Mouse (Mus musculus) intestine, embryonic 14.5 days (tissue): ENCODE results near the gene Ssxb10. TPM values are rescaled to one million over a fixed set of nuclear protein-coding genes. Genes with fewer than 3 reads are reported as not detected.
"Not testable (repeated sequence)": the region's sequence is repeated elsewhere in the genome, so short reads cannot be mapped to it uniquely, and the experiment has no call there.

ENCODE experiments used
- ATAC-seq: fragments of 200-750 bp; cut with Nextera tagmentation; replicated peaks from 2 replicates; pipeline ENCODE4 v1.8.0; 2017; ENCODE audit warnings: low read depth, moderate number of reproducible peaks, moderate TSS enrichment, moderate library complexity; ENCODE audit not compliant: low FRiP score, low TSS enrichment
- DNase-seq: peaks from one replicate; pipeline ENCODE4 v3.0.0-alpha.2; 2018; ENCODE audit warnings: low spot score
- H3K27ac ChIP-seq: fragments of 300-500 bp; sonication (generic); 2 replicates; pipeline ENCODE4 v1.5.1; 2014; ENCODE audit warnings: low read depth, mild to moderate bottlenecking, control low read depth
- H3K27me3 ChIP-seq: fragments of 300-500 bp; sonication (generic); replicated peaks from 2 replicates; pipeline ENCODE4 v1.6.1; 2014; ENCODE audit warnings: low read length, control low read depth; ENCODE audit not compliant: control insufficient read depth, insufficient read depth
- H3K36me3 ChIP-seq: fragments of 300-500 bp; sonication (generic); 2 replicates; pipeline ENCODE4 v1.6.1; 2014; ENCODE audit warnings: low read length, control low read depth; ENCODE audit not compliant: control insufficient read depth, insufficient read depth
- H3K4me1 ChIP-seq: fragments of 300-500 bp; sonication (generic); replicated peaks from 2 replicates; pipeline ENCODE4 v1.6.1; 2014; ENCODE audit warnings: low read length, control low read depth, mixed read lengths; ENCODE audit not compliant: control insufficient read depth, insufficient read depth
- H3K4me2 ChIP-seq: fragments of 300-500 bp; sonication (generic); 2 replicates; pipeline ENCODE4 v1.6.1; 2014; ENCODE audit warnings: low read length
- H3K4me3 ChIP-seq: fragments of 300-500 bp; sonication (generic); 2 replicates; pipeline ENCODE4 v1.5.1; 2014; ENCODE audit warnings: low read depth, low read length, control low read depth, mixed read lengths
- H3K9ac ChIP-seq: fragments of 300-500 bp; sonication (generic); 2 replicates; pipeline ENCODE4 v1.6.1; 2014; ENCODE audit warnings: mild to moderate bottlenecking, low read length
- H3K9me3 ChIP-seq: fragments of 300-500 bp; sonication (generic); 2 replicates; pipeline ENCODE4 v1.6.1; 2016; ENCODE audit warnings: low read length, control low read depth; ENCODE audit not compliant: control insufficient read depth
- WGBS: fragments of 180-500 bp; shearing (Covaris S2); extraction: QIAGEN DNeasy Blood & Tissue Kit; methylation state at CpG from one replicate; pipeline ENCODE4 v1.1.7; 2014; 5-methylcytosine and 5-hydroxymethylcytosine counted together
- polyA plus RNA-seq: library from polyadenylated mRNA; unstranded; fragments of >200 nt; fragmentation: Nextera tagmentation; extraction: Ambion mirVana; gene quantifications from 2 replicates; pipeline ENCODE4 v1.2.1, GENCODE M21; 2014

The Ssxb10 gene
- not detected in 2 replicates for polyA plus RNA-seq

DNA sequence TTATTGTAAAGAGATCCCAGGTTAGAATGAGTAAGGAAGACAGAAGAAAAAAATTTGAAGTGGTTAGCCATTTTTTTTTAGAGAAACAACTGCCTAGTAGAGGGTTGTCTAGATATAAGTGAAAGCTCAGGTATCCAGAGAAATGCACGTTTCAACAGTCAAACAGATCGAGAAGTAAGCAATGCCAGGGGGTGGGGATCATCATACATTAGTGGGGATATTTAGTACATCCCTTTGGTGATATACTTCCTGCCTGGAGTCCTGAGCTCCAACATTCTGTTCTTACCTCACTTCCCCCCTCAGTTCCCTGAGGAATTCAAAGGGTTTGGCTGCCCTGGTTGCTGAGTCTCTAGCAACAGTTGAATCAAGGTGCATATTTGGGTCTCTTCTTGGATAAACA lies at the start of gene Ssxb10:
TSS of gene Ssxb10 (plus strand) at position 301 of the 400 bp plus-strand sequence.
- H3K4me3 ChIP-seq: no peak within 1 kb of the TSS
- ATAC-seq: no peak
- H3K27ac ChIP-seq: no peak within 1 kb of the TSS
- no peak within 1 kb of the TSS for H3K9ac ChIP-seq
- no peaks in the 10 kb centered on the region for H3K36me3 ChIP-seq
- H3K27me3 ChIP-seq: no peaks in the 10 kb centered on the region
- WGBS: 77% methylated on average over 2 of the region's 2 CpGs
- no peaks in the 10 kb centered on the region for H3K4me1 ChIP-seq
- no peak for DNase-seq
- no peak within 1 kb of the TSS for H3K4me2 ChIP-seq
- 0 out of 2 replicates have a peak, but pooled peaks cover 2% of the 10 kb centered on the region for H3K9me3 ChIP-seq

DNA sequence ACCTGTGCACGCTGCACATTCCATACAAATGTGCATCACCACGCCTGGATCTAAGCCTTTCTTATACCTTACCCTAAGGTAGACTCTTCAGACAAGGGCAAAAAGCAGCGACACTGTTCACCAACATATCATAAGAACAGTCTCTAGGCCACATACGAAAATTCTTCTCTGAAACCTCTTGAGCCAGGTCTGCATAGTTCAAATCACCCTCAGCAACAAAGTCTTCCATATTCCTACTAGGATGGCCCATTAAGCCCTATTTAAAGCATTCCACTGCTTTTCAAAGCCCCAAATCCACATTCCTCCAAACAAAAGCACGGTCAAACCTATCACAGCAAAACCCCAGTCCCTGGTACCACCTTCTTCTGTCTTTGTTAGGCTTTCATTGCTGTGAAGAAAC lies 38.6 kb upstream of the Ssxb10 start:
- DNase-seq (no peak), ATAC-seq (no peak)
- H3K4me2 ChIP-seq: no peak overlapping the region
- 78% methylated on average over 5 of the region's 5 CpGs for WGBS
- H3K9me3 ChIP-seq: no peaks in the 10 kb centered on the region
- no peaks in the 10 kb centered on the region for H3K36me3 ChIP-seq
- H3K27ac ChIP-seq: no peak overlapping the region
- H3K9ac ChIP-seq: no peak overlapping the region
- no peaks in the 10 kb centered on the region for H3K4me1 ChIP-seq
- H3K27me3 ChIP-seq: no peaks in the 10 kb centered on the region
- no peak overlapping the region for H3K4me3 ChIP-seq

DNA sequence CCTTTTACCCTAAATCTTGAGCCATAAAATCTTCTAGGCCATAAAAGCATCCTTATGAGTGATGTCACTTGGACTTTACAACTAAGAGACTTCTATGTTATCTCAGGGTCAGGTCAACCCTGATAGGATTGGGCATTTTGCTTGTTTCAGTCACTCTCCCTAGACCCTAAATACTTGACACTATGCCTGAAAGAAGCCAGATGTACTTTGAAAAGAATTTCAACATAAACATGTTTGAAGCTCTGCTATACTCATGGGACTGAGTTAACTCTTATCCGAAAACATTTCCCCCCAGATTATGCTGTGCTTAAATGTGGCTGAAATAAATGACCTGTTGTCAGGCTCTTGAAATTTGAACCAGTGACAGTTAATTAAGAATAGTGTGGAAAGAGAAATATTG lies 17.9 kb upstream of the Ssxb10 start:
- Histone ChIP-seq H3K27me3 (no peaks in the 10 kb centered on the region), H3K4me1 (no peaks in the 10 kb centered on the region), H3K9ac (no peak overlapping the region), H3K4me2 (no peak overlapping the region), H3K4me3 (no peak overlapping the region), H3K9me3 (no peaks in the 10 kb centered on the region), H3K27ac (no peak overlapping the region), H3K36me3 (no peaks in the 10 kb centered on the region)
- 37% methylated on average over 1 of the region's 1 CpGs for WGBS
- DNase-seq (no peak), ATAC-seq (no peak)

- not testable (repeated sequence) for H3K27ac ChIP-seq, H3K9ac ChIP-seq, H3K27me3 ChIP-seq, H3K9me3 ChIP-seq, H3K36me3 ChIP-seq, H3K4me1 ChIP-seq, ATAC-seq, H3K4me3 ChIP-seq, H3K4me2 ChIP-seq
- DNase-seq: peak; percentile 61
- 16% methylated on average over 7 of the region's 7 CpGs for WGBS
These were observed 12.3 kb upstream of the Ssxb10 start for GRCm38 (mm10) chrX:8314905-8315304.

GRCm38 (mm10) chrX:8366678-8367077 lies 39.5 kb downstream of the Ssxb10 start, which contains the start of gene Ssxb9:
TSS of gene Ssxb9 (plus strand) at chrX:8366978.
- not testable (repeated sequence) for ATAC-seq, H3K4me3 ChIP-seq, H3K9me3 ChIP-seq, H3K27ac ChIP-seq, H3K9ac ChIP-seq, H3K27me3 ChIP-seq, H3K36me3 ChIP-seq, H3K4me2 ChIP-seq, DNase-seq, H3K4me1 ChIP-seq
- 26% methylated on average over 1 of the region's 1 CpGs for WGBS

Other genes with a start within 250 kb of the Ssxb10 start
- gene Was, start 236.9 kb upstream of the Ssxb10 start, polyA plus RNA-seq: 0.35 and 0.51 TPM in 2 replicates
- 23.3 and 27.0 TPM in 2 replicates for gene Wdr13, start 194.5 kb upstream of the Ssxb10 start, polyA plus RNA-seq
- 537 and 553 TPM in 2 replicates for gene Rbm3, start 181.5 kb upstream of the Ssxb10 start, polyA plus RNA-seq
- 13.2 and 14.3 TPM in 2 replicates for gene Tbc1d25, start 151.2 kb upstream of the Ssxb10 start, polyA plus RNA-seq
- gene Ebp, start 133.9 kb upstream of the Ssxb10 start, polyA plus RNA-seq: 59.6 and 69.7 TPM in 2 replicates
- gene Porcn, start 120.9 kb upstream of the Ssxb10 start, polyA plus RNA-seq: 8.9 and 9.2 TPM in 2 replicates
- gene Ftsj1, start 75.0 kb upstream of the Ssxb10 start, polyA plus RNA-seq: 39.3 and 39.5 TPM in 2 replicates
- gene Slc38a5, start 56.3 kb upstream of the Ssxb10 start, polyA plus RNA-seq: 0.94 and 9.7 TPM in 2 replicates
- gene Ssxb9, start 39.6 kb downstream of the Ssxb10 start, polyA plus RNA-seq: not detected in 2 replicates
- gene Ssxb1, start 85.9 kb downstream of the Ssxb10 start, polyA plus RNA-seq: not detected in 2 replicates
- gene Ssxb2, start 134.3 kb downstream of the Ssxb10 start, polyA plus RNA-seq: not detected in 2 replicates
- not detected in 2 replicates for gene Gm14459, start 197.5 kb downstream of the Ssxb10 start, polyA plus RNA-seq
- gene Ssxb6, start 220.8 kb downstream of the Ssxb10 start, polyA plus RNA-seq: not detected in 2 replicates